7 mouse cellular contexts compared by ENCODE assay signal in genomic region chr11:70650322-70651175, GRCm38 (mm10). TPM values are rescaled to one million over a fixed set of nuclear protein-coding genes. Genes with fewer than 3 reads are reported as not detected.
DNase-seq lines count a peak whose midpoint lies in the region; ATAC-seq and TF ChIP-seq lines count a peak whose summit lies in the region.

No protein-coding gene starts in this region.

- no peaks in the 10 kb centered on the region for H3K9me3 ChIP-seq in lung, embryonic 16.5 days (ENCODE audit: control insufficient read depth, low read length)
- H3K9me3 ChIP-seq in intestine, postnatal 0 days (ENCODE audit: control insufficient read depth): no peaks in the 10 kb centered on the region
- H3K9me3 ChIP-seq in stomach, embryonic 16.5 days (replicated peaks; ENCODE audit: control insufficient read depth, low read length): no peaks in the 10 kb centered on the region
- no peaks in the 10 kb centered on the region for H3K9me3 ChIP-seq in midbrain, embryonic 16.5 days (replicated peaks; ENCODE audit: control insufficient read depth, low read length, poor library complexity, severe bottlenecking)

- peaks cover 35% of the 10 kb centered on the region for H3K36me3 ChIP-seq in lung, embryonic 16.5 days (ENCODE audit: control insufficient read depth, insufficient read depth, low read length)
- peaks cover 30% of the 10 kb centered on the region for H3K36me3 ChIP-seq in intestine, postnatal 0 days (ENCODE audit: control insufficient read depth, insufficient read depth)
- peaks cover 19% of the 10 kb centered on the region for H3K36me3 ChIP-seq in stomach, embryonic 16.5 days (ENCODE audit: control insufficient read depth, insufficient read depth, low read length)
- H3K36me3 ChIP-seq in midbrain, embryonic 16.5 days (ENCODE audit: control insufficient read depth, insufficient read depth, low read length): peaks cover 14% of the 10 kb centered on the region

- 0 out of 2 replicates have a peak overlapping the region, but pooled peaks have one; percentile 2 for H3K4me3 ChIP-seq in lung, embryonic 16.5 days (ENCODE audit: low read length)
- no peak overlapping the region for H3K4me3 ChIP-seq in lung, adult 2 months (replicated peaks; ENCODE audit: extremely low read depth, low read depth, low read length)
- peak overlapping the region; percentile 22 for H3K4me3 ChIP-seq in bone marrow, adult 2 months (replicated peaks; ENCODE audit: control insufficient read depth, low read depth, low read length)
- H3K4me3 ChIP-seq in intestine, postnatal 0 days (ENCODE audit: low read depth, low read length): no peak overlapping the region
- peak overlapping the region; percentile 100 for H3K4me3 ChIP-seq in stomach, embryonic 16.5 days (replicated peaks; ENCODE audit: low read length)
- no peak overlapping the region for H3K4me3 ChIP-seq in midbrain, embryonic 16.5 days (ENCODE audit: low read depth, low read length)

- H3K9ac ChIP-seq in lung, embryonic 16.5 days (ENCODE audit: low read length): peak overlapping the region; percentile 22; the same call in 1 of the 2 replicates
- H3K9ac ChIP-seq in intestine, postnatal 0 days (ENCODE audit: low read depth, low read length): no peak overlapping the region
- H3K9ac ChIP-seq in stomach, embryonic 16.5 days (ENCODE audit: low read length): peak overlapping the region; percentile 13; the same call in 1 of the 2 replicates
- H3K9ac ChIP-seq in midbrain, embryonic 16.5 days (ENCODE audit: low read depth, low read length): no peak overlapping the region

- H3K4me2 ChIP-seq in lung, embryonic 16.5 days (ENCODE audit: low read depth, low read length): peak overlapping the region; percentile 9; the same call in 1 of the 2 replicates
- H3K4me2 ChIP-seq in intestine, postnatal 0 days (replicated peaks; ENCODE audit: low read depth): peak overlapping the region; percentile 91
- peak overlapping the region; percentile 79 for H3K4me2 ChIP-seq in stomach, embryonic 16.5 days (ENCODE audit: low read depth, low read length)
- H3K4me2 ChIP-seq in midbrain, embryonic 16.5 days (ENCODE audit: low read length): no peak overlapping the region

- no peak for TF ChIP-seq POLR2A in lung, adult 2 months (IDR thresholded peaks at IDR 0.05; ENCODE audit: borderline replicate concordance, extremely low read depth, low read depth, low read length)
- peak; percentile 32; the same call in 1 of the 2 replicates for TF ChIP-seq POLR2A in bone marrow, adult 2 months (IDR thresholded peaks at IDR 0.05; ENCODE audit: borderline replicate concordance, control insufficient read depth, low read depth, low read length)

- peaks cover 47% of the 10 kb centered on the region for H3K4me1 ChIP-seq in lung, embryonic 16.5 days (replicated peaks; ENCODE audit: control insufficient read depth, insufficient read depth, low read length)
- peaks cover 28% of the 10 kb centered on the region for H3K4me1 ChIP-seq in lung, adult 2 months (ENCODE audit: control insufficient read depth, insufficient read depth, low read length)
- H3K4me1 ChIP-seq in bone marrow, adult 2 months (ENCODE audit: control insufficient read depth, insufficient read depth, low read length): peaks cover 8% of the 10 kb centered on the region; the same call in 1 of the 2 replicates
- H3K4me1 ChIP-seq in intestine, postnatal 0 days (replicated peaks; ENCODE audit: control insufficient read depth, insufficient read depth, low read length): peaks cover 8% of the 10 kb centered on the region; the same call in 1 of the 2 replicates
- H3K4me1 ChIP-seq in stomach, embryonic 16.5 days (ENCODE audit: control insufficient read depth, insufficient read depth, low read length): peaks cover 52% of the 10 kb centered on the region
- peaks cover 38% of the 10 kb centered on the region for H3K4me1 ChIP-seq in midbrain, embryonic 16.5 days (ENCODE audit: control insufficient read depth, insufficient read depth, low read length)

- no peak for ATAC-seq in lung, embryonic 16.5 days (ENCODE audit: low read depth)
- ATAC-seq in intestine, postnatal 0 days: no peak
- no peak for ATAC-seq in stomach, embryonic 16.5 days (ENCODE audit: insufficient read depth, low FRiP score)
- ATAC-seq in midbrain, embryonic 16.5 days: no peak

- WGBS in lung, embryonic 16.5 days: 61% methylated on average over 12 of the region's 12 CpGs
- 51% methylated on average over 12 of the region's 12 CpGs for WGBS in lung, adult 2 months
- 29% methylated on average over 12 of the region's 12 CpGs for WGBS in bone marrow, adult 2 months
- 45% methylated on average over 12 of the region's 12 CpGs for WGBS in intestine, postnatal 0 days
- WGBS in stomach, embryonic 16.5 days: 59% methylated on average over 12 of the region's 12 CpGs
- WGBS in midbrain, embryonic 16.5 days: 84% methylated on average over 12 of the region's 12 CpGs

- peak overlapping the region; percentile 14 for H3K27ac ChIP-seq in lung, embryonic 16.5 days (ENCODE audit: low read length)
- H3K27ac ChIP-seq in bone marrow, adult 2 months (ENCODE audit: control insufficient read depth, insufficient read depth, low read depth, low read length, poor library complexity): peak overlapping the region; percentile 74
- peak overlapping the region; percentile 60; the same call in 1 of the 2 replicates for H3K27ac ChIP-seq in intestine, postnatal 0 days (ENCODE audit: low read depth, low read length)
- H3K27ac ChIP-seq in stomach, embryonic 16.5 days (ENCODE audit: low read length): peak overlapping the region; percentile 71
- H3K27ac ChIP-seq in midbrain, embryonic 16.5 days (ENCODE audit: low read length): no peak overlapping the region

- no peaks in the 10 kb centered on the region for H3K27me3 ChIP-seq in lung, embryonic 16.5 days (ENCODE audit: control insufficient read depth, insufficient read depth, low read depth, low read length)
- H3K27me3 ChIP-seq in intestine, postnatal 0 days (replicated peaks; ENCODE audit: control insufficient read depth, insufficient read depth, low read length): no peaks in the 10 kb centered on the region
- H3K27me3 ChIP-seq in stomach, embryonic 16.5 days (ENCODE audit: control insufficient read depth, insufficient read depth, low read length): no peaks in the 10 kb centered on the region
- H3K27me3 ChIP-seq in midbrain, embryonic 16.5 days (ENCODE audit: control insufficient read depth, insufficient read depth, low read depth, low read length): no peaks in the 10 kb centered on the region

- TF ChIP-seq CTCF in lung, adult 2 months (IDR thresholded peaks at IDR 0.05; ENCODE audit: insufficient read depth, low read length): no peak
- no peak for TF ChIP-seq CTCF in bone marrow, adult 2 months (IDR thresholded peaks at IDR 0.05; ENCODE audit: control insufficient read depth, insufficient read depth, low read length)
- TF ChIP-seq CTCF in intestine, postnatal 0 days (IDR thresholded peaks at IDR 0.05; ENCODE audit: low read depth): no peak

- DNase-seq in lung, adult 2 months: no peak
- DNase-seq in urinary bladder, adult 2 months (ENCODE audit: low spot score): no peak

RNA-seq across cellular contexts. Expression of gene Slc25a11, which starts 3.3 kb away (rescaled TPM):
- 156 and 171 TPM in 2 replicates for polyA plus RNA-seq in lung, embryonic 16.5 days (2015; fragmentation: Nextera tagmentation; extraction: Ambion mirVana)
- polyA plus RNA-seq in lung, adult 2 months (2012; rRNA removed): 83.6 and 113 TPM in 2 replicates
- polyA plus RNA-seq in bone marrow, adult 2 months (2011; ENCODE audit: insufficient read depth, insufficient read length, low replicate concordance, missing spikeins): 28.7 and 49.2 TPM in 2 replicates
- 192 and 210 TPM in 2 replicates for polyA plus RNA-seq in intestine, postnatal 0 days (2015; fragmentation: Nextera tagmentation; extraction: Ambion mirVana)
- 163 and 169 TPM in 2 replicates for polyA plus RNA-seq in stomach, embryonic 16.5 days (2015; fragmentation: Nextera tagmentation; extraction: Ambion mirVana)
- polyA plus RNA-seq in urinary bladder, adult 2 months (2012; rRNA removed): 93.9 and 96.9 TPM in 2 replicates
- polyA plus RNA-seq in midbrain, embryonic 16.5 days (2015; fragmentation: Nextera tagmentation; extraction: Ambion mirVana): 171 and 174 TPM in 2 replicates

RNA-seq across cellular contexts. Expression of gene Rnf167, which starts 3.5 kb away (rescaled TPM):
- polyA plus RNA-seq in lung, embryonic 16.5 days (2015; fragmentation: Nextera tagmentation; extraction: Ambion mirVana): 129 and 134 TPM in 2 replicates
- polyA plus RNA-seq in lung, adult 2 months (2012; rRNA removed): 116 and 146 TPM in 2 replicates
- polyA plus RNA-seq in bone marrow, adult 2 months (2011; ENCODE audit: insufficient read depth, insufficient read length, low replicate concordance, missing spikeins): 125 and 265 TPM in 2 replicates
- polyA plus RNA-seq in intestine, postnatal 0 days (2015; fragmentation: Nextera tagmentation; extraction: Ambion mirVana): 107 TPM in 2 replicates
- polyA plus RNA-seq in stomach, embryonic 16.5 days (2015; fragmentation: Nextera tagmentation; extraction: Ambion mirVana): 104 and 111 TPM in 2 replicates
- 116 and 119 TPM in 2 replicates for polyA plus RNA-seq in urinary bladder, adult 2 months (2012; rRNA removed)
- 105 TPM in 2 replicates for polyA plus RNA-seq in midbrain, embryonic 16.5 days (2015; fragmentation: Nextera tagmentation; extraction: Ambion mirVana)

RNA-seq across cellular contexts. Expression of gene Pfn1, which starts 3.9 kb away (rescaled TPM):
- polyA plus RNA-seq in lung, embryonic 16.5 days (2015; fragmentation: Nextera tagmentation; extraction: Ambion mirVana): 1,825 and 2,189 TPM in 2 replicates
- polyA plus RNA-seq in lung, adult 2 months (2012; rRNA removed): 933 and 1,129 TPM in 2 replicates
- polyA plus RNA-seq in bone marrow, adult 2 months (2011; ENCODE audit: insufficient read depth, insufficient read length, low replicate concordance, missing spikeins): 840 and 1,173 TPM in 2 replicates
- 1,830 and 1,961 TPM in 2 replicates for polyA plus RNA-seq in intestine, postnatal 0 days (2015; fragmentation: Nextera tagmentation; extraction: Ambion mirVana)
- polyA plus RNA-seq in stomach, embryonic 16.5 days (2015; fragmentation: Nextera tagmentation; extraction: Ambion mirVana): 1,820 and 1,821 TPM in 2 replicates
- polyA plus RNA-seq in urinary bladder, adult 2 months (2012; rRNA removed): 1,258 and 1,344 TPM in 2 replicates
- 617 and 632 TPM in 2 replicates for polyA plus RNA-seq in midbrain, embryonic 16.5 days (2015; fragmentation: Nextera tagmentation; extraction: Ambion mirVana)

RNA-seq across cellular contexts. Expression of gene Eno3, which starts 6.5 kb away (rescaled TPM):
- 37.9 and 56.8 TPM in 2 replicates for polyA plus RNA-seq in lung, embryonic 16.5 days (2015; fragmentation: Nextera tagmentation; extraction: Ambion mirVana)
- polyA plus RNA-seq in lung, adult 2 months (2012; rRNA removed): 19.6 and 97.3 TPM in 2 replicates
- polyA plus RNA-seq in bone marrow, adult 2 months (2011; ENCODE audit: insufficient read depth, insufficient read length, low replicate concordance, missing spikeins): 14.7 and 29.8 TPM in 2 replicates
- polyA plus RNA-seq in intestine, postnatal 0 days (2015; fragmentation: Nextera tagmentation; extraction: Ambion mirVana): 4.9 and 5.9 TPM in 2 replicates
- polyA plus RNA-seq in stomach, embryonic 16.5 days (2015; fragmentation: Nextera tagmentation; extraction: Ambion mirVana): 19.3 and 126 TPM in 2 replicates
- polyA plus RNA-seq in urinary bladder, adult 2 months (2012; rRNA removed): 104 and 126 TPM in 2 replicates
- polyA plus RNA-seq in midbrain, embryonic 16.5 days (2015; fragmentation: Nextera tagmentation; extraction: Ambion mirVana): 6.0 and 8.1 TPM in 2 replicates

RNA-seq across cellular contexts. Expression of gene Gp1ba, which starts 11.6 kb away (rescaled TPM):
- polyA plus RNA-seq in lung, embryonic 16.5 days (2015; fragmentation: Nextera tagmentation; extraction: Ambion mirVana): 0.35 and 0.50 TPM in 2 replicates
- polyA plus RNA-seq in lung, adult 2 months (2012; rRNA removed): 0.70 and 1.7 TPM in 2 replicates
- 8.6 and 28.3 TPM in 2 replicates for polyA plus RNA-seq in bone marrow, adult 2 months (2011; ENCODE audit: insufficient read depth, insufficient read length, low replicate concordance, missing spikeins)
- polyA plus RNA-seq in intestine, postnatal 0 days (2015; fragmentation: Nextera tagmentation; extraction: Ambion mirVana): 0.07 and 0.10 TPM in 2 replicates
- polyA plus RNA-seq in stomach, embryonic 16.5 days (2015; fragmentation: Nextera tagmentation; extraction: Ambion mirVana): 0.16 and 0.19 TPM in 2 replicates
- 0.01 and 0.10 TPM in 2 replicates for polyA plus RNA-seq in urinary bladder, adult 2 months (2012; rRNA removed)
- 0.12 and 0.21 TPM in 2 replicates for polyA plus RNA-seq in midbrain, embryonic 16.5 days (2015; fragmentation: Nextera tagmentation; extraction: Ambion mirVana)

Comparison
In these comparisons a context has a peak if more than half of its experiments do, and no peak if none do; other contexts are left out.
1. H3K4me3 ChIP-seq: peak in lung, embryonic 16.5 days (single experiment), bone marrow, adult 2 months (single experiment) and stomach, embryonic 16.5 days (single experiment); none in lung, adult 2 months (single experiment), intestine, postnatal 0 days (single experiment) and midbrain, embryonic 16.5 days (single experiment).
2. H3K9ac ChIP-seq: peak in lung, embryonic 16.5 days (single experiment) and stomach, embryonic 16.5 days (single experiment); none in intestine, postnatal 0 days (single experiment) and midbrain, embryonic 16.5 days (single experiment).